Mouse (Mus musculus): ENCODE data around the gene Snx9.

Snx9 gene

GRCm38 (mm10) chr17:5886181-5886810 lies 45.2 kb downstream of the Snx9 start:
- DNase-seq: no peak

GRCm38 (mm10) chr17:5886943-5887800 lies 46.0 kb downstream of the Snx9 start:
- peak; percentile 29 for DNase-seq

- peak; percentile 73 for DNase-seq
Observed at GRCm38 (mm10) chr17:5890429-5890828, 49.3 kb downstream of the Snx9 start.

- DNase-seq: no peak
Observed at GRCm38 (mm10) chr17:5891933-5892683, 51.0 kb downstream of the Snx9 start.

- no peak for DNase-seq
Observed at GRCm38 (mm10) chr17:5893092-5893491, 52.0 kb downstream of the Snx9 start.

GRCm38 (mm10) chr17:5893574-5894148 lies 52.5 kb downstream of the Snx9 start:
- no peak for DNase-seq

- no peak for DNase-seq
Observed at GRCm38 (mm10) chr17:5896066-5896465, 54.9 kb downstream of the Snx9 start.

- DNase-seq: peak; percentile 27
Observed at GRCm38 (mm10) chr17:5896607-5897006, 55.5 kb downstream of the Snx9 start.

- DNase-seq: no peak
Observed at GRCm38 (mm10) chr17:5897326-5898200, 56.4 kb downstream of the Snx9 start.

GRCm38 (mm10) chr17:5899251-5899650 lies 58.1 kb downstream of the Snx9 start:
- no peak for DNase-seq

- no peak for DNase-seq
Observed at GRCm38 (mm10) chr17:5901381-5901780, 60.3 kb downstream of the Snx9 start.

GRCm38 (mm10) chr17:5903630-5904301 lies 62.6 kb downstream of the Snx9 start:
- DNase-seq: no peak

- DNase-seq: no peak
Observed at GRCm38 (mm10) chr17:5909681-5910080, 68.6 kb downstream of the Snx9 start.

- no peak for DNase-seq
Observed at GRCm38 (mm10) chr17:5911591-5911990, 70.5 kb downstream of the Snx9 start.

- DNase-seq: no peak
Observed at GRCm38 (mm10) chr17:5912797-5913196, 71.7 kb downstream of the Snx9 start.

- no peak for DNase-seq
Observed at GRCm38 (mm10) chr17:5914217-5914616, 73.1 kb downstream of the Snx9 start.

GRCm38 (mm10) chr17:5921954-5922353 lies 80.8 kb downstream of the Snx9 start:
- DNase-seq: no peak

- no peak for DNase-seq
Observed at GRCm38 (mm10) chr17:5923281-5923680, 82.2 kb downstream of the Snx9 start.

GRCm38 (mm10) chr17:5924238-5924637 lies 83.1 kb downstream of the Snx9 start:
- no peak for DNase-seq

- no peak for DNase-seq
Observed at GRCm38 (mm10) chr17:5926710-5927109, 85.6 kb downstream of the Snx9 start.

GRCm38 (mm10) chr17:5929031-5929430 lies 87.9 kb downstream of the Snx9 start:
- no peak for DNase-seq

GRCm38 (mm10) chr17:5932161-5932560 lies 91.0 kb downstream of the Snx9 start:
- no peak for DNase-seq

All from cerebellum, adult 9-10 months (tissue).